Comparison of ENCODE assay signal across 7 mouse cellular contexts in the genomic region with DNA sequence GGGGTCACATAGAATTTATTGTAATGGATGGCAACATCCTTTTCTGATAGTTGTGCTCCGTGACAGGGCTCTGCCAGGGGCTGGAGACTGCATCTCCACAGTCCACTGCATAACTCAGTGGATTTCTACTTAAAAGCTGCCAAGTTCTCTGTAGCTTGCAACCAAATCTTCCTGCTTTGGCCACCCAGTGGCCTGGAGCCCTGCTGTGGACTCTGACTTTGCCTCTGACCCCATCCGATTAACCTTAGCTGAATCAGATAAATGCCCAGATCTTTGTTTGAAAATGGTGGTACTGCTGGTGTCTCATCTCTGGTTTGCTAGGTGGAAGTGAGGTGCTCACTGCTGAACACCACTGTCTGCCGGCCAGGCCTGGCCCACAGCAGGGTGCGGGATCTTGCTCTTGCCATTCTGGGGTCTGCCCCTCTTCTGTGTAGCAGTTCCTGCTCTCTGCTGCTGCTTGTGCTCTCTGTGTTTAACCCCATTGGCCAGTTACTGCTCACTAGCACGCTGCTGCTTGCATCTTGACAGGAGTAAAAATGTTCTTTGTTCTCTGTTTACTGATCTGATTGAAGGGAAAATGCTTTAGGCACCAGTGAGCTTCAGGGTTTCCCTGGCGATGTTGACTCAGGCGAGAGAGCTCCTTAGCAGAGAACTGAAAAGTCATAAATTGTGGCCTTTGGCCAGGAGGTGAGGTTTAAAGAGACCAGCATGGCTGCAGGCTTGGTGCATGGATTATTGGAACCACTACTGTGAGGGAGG.
DNase-seq lines count a peak whose midpoint lies in the region; ATAC-seq lines count a peak whose summit lies in the region.

No protein-coding gene starts in this region.

- no peak overlapping the region for H3K27ac ChIP-seq in embryonic facial prominence, embryonic 11.5 days (replicated peaks; ENCODE audit: low read depth, low read length)
- H3K27ac ChIP-seq in hindbrain, embryonic 11.5 days (ENCODE audit: low read depth, low read length): peak overlapping the region; percentile 65
- peak overlapping the region; percentile 79 for H3K27ac ChIP-seq in neural tube, embryonic 13.5 days (replicated peaks)

- no peak overlapping the region for H3K4me2 ChIP-seq in embryonic facial prominence, embryonic 11.5 days (ENCODE audit: low read depth, low read length)
- H3K4me2 ChIP-seq in hindbrain, embryonic 11.5 days (replicated peaks; ENCODE audit: low read depth, low read length): no peak overlapping the region
- H3K4me2 ChIP-seq in neural tube, embryonic 13.5 days: no peak overlapping the region

- H3K36me3 ChIP-seq in embryonic facial prominence, embryonic 11.5 days (replicated peaks; ENCODE audit: control insufficient read depth, insufficient read depth, low read depth, low read length): no peaks in the 10 kb centered on the region; the same call in 1 of the 2 replicates
- H3K36me3 ChIP-seq in hindbrain, embryonic 11.5 days (ENCODE audit: control insufficient read depth, insufficient read depth, low read length): 0 out of 2 replicates have a peak, but pooled peaks cover 4% of the 10 kb centered on the region
- peaks cover 30% of the 10 kb centered on the region for H3K36me3 ChIP-seq in neural tube, embryonic 13.5 days

- 0 out of 2 replicates have a peak overlapping the region, but pooled peaks have one; percentile 15 for H3K9ac ChIP-seq in embryonic facial prominence, embryonic 11.5 days (replicated peaks; ENCODE audit: low read length)
- H3K9ac ChIP-seq in hindbrain, embryonic 11.5 days (ENCODE audit: low read depth, low read length): peak overlapping the region; percentile 34; the same call in 1 of the 2 replicates
- peak overlapping the region; percentile 47 for H3K9ac ChIP-seq in neural tube, embryonic 13.5 days

- H3K27me3 ChIP-seq in embryonic facial prominence, embryonic 11.5 days (ENCODE audit: control insufficient read depth, insufficient read depth, low read length): no peaks in the 10 kb centered on the region
- H3K27me3 ChIP-seq in hindbrain, embryonic 11.5 days (ENCODE audit: control insufficient read depth, insufficient read depth, low read length): no peaks in the 10 kb centered on the region
- no peaks in the 10 kb centered on the region for H3K27me3 ChIP-seq in neural tube, embryonic 13.5 days

- 31% methylated on average over 7 of the region's 7 CpGs for WGBS in embryonic facial prominence, embryonic 11.5 days
- WGBS in hindbrain, embryonic 11.5 days: 22% methylated on average over 7 of the region's 7 CpGs
- WGBS in neural tube, embryonic 13.5 days: 24% methylated on average over 7 of the region's 7 CpGs

- peak; percentile 7 for DNase-seq in embryonic facial prominence, embryonic 11.5 days (ENCODE audit: low spot score)
- no peak for DNase-seq in hindbrain, embryonic 11.5 days (ENCODE audit: low spot score)
- peak; percentile 46 to 68 for DNase-seq in kidney, postnatal 25 days
- no peak for DNase-seq in ovary, postnatal 36 days (ENCODE audit: low spot score)
- no peak for DNase-seq in left cerebral cortex, postnatal 36 days (ENCODE audit: low spot score in 2 of 2)

- no peaks in the 10 kb centered on the region; the same call in 1 of the 2 replicates for H3K4me1 ChIP-seq in embryonic facial prominence, embryonic 11.5 days (ENCODE audit: control insufficient read depth, insufficient read depth, low read length)
- H3K4me1 ChIP-seq in hindbrain, embryonic 11.5 days (replicated peaks; ENCODE audit: control insufficient read depth, insufficient read depth, low read length): peaks cover 14% of the 10 kb centered on the region
- peaks cover 36% of the 10 kb centered on the region for H3K4me1 ChIP-seq in neural tube, embryonic 13.5 days (replicated peaks)

- no peaks in the 10 kb centered on the region for H3K9me3 ChIP-seq in embryonic facial prominence, embryonic 11.5 days (replicated peaks; ENCODE audit: control insufficient read depth, low read length)
- no peaks in the 10 kb centered on the region for H3K9me3 ChIP-seq in hindbrain, embryonic 11.5 days (ENCODE audit: control insufficient read depth, low read length)
- H3K9me3 ChIP-seq in neural tube, embryonic 13.5 days: no peaks in the 10 kb centered on the region

- ATAC-seq in embryonic facial prominence, embryonic 11.5 days (replicated peaks; ENCODE audit: insufficient number of reproducible peaks, low FRiP score, low TSS enrichment, low read depth): no peak
- 0 out of 2 replicates have a peak, but pooled peaks have one; percentile 53 for ATAC-seq in hindbrain, embryonic 11.5 days (ENCODE audit: low FRiP score)
- ATAC-seq in neural tube, embryonic 13.5 days (ENCODE audit: low read depth): 0 out of 2 replicates have a peak, but pooled peaks have one; percentile 24
- no peak for ATAC-seq in CD4-positive, CD25-positive, alpha-beta regulatory T cell, adult 4 months

- no peak overlapping the region for H3K4me3 ChIP-seq in embryonic facial prominence, embryonic 11.5 days (ENCODE audit: low read depth, low read length)
- H3K4me3 ChIP-seq in hindbrain, embryonic 11.5 days (ENCODE audit: low read depth, low read length): no peak overlapping the region
- no peak overlapping the region for H3K4me3 ChIP-seq in neural tube, embryonic 13.5 days

- intact Hi-C loops in left cerebral cortex, postnatal 36 days (cut with DNase I): no loop called here

Comparison
In these comparisons a context has a peak if more than half of its experiments do, and no peak if none do; other contexts are left out.
1. ATAC-seq: peak in hindbrain, embryonic 11.5 days (single experiment) and neural tube, embryonic 13.5 days (single experiment); none in embryonic facial prominence, embryonic 11.5 days (single experiment) and CD4-positive, CD25-positive, alpha-beta regulatory T cell, adult 4 months (single experiment).
2. DNase-seq: peak in embryonic facial prominence, embryonic 11.5 days (single experiment) and kidney, postnatal 25 days (2 of 2); none in hindbrain, embryonic 11.5 days (single experiment), ovary, postnatal 36 days (single experiment) and left cerebral cortex, postnatal 36 days (0 of 2).
3. Peak in every context shown above with its lines, with median percentiles within 50 percentile points of each other: H3K9ac ChIP-seq.